Mouse (Mus musculus): ENCODE measurements around the gene Anapc2. TPM values are rescaled to one million over a fixed set of nuclear protein-coding genes. Genes with fewer than 3 reads are reported as not detected.

Gene Anapc2
- 100 TPM for total RNA-seq (2023)

DNA sequence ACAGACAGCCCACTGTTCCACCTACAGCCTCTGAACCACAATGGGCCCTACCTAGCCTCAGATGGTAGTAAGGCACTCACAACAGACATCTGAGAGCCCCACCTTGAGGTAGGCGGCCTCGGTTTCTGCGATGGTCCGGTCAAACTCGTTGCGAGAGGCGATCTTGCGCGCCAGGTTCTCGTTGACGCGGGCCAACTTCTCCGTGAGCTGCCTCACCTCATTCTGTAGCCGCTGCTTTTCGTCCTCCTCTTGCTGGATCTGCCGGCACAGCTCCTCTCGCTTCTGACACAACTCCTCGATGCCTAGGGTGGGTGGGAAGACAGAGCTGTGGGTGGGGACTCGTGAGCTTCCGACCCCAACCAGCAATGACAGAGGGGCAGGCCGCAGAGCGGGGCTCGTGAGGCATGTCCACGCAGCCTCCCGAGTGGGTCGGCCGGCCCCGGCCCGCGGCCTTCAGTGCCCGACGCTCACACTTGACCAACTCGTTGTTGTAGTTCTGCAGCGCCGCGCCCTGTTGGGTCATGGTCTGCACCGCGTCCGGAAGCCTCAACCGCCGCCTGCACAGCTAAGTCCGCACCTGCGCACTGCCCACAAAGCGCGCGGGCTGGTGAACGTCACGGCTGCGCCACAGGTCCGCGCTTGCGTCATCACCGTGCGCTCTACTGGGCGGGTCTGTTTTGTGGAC, at the start of gene Anapc2, which contains the start of gene Ssna1:
Gene Anapc2 (plus strand): TSS at position 652 of the 685 bp plus-strand sequence.
Gene Ssna1 (minus strand): TSS at position 612 of the 685 bp plus-strand sequence.

DNA sequence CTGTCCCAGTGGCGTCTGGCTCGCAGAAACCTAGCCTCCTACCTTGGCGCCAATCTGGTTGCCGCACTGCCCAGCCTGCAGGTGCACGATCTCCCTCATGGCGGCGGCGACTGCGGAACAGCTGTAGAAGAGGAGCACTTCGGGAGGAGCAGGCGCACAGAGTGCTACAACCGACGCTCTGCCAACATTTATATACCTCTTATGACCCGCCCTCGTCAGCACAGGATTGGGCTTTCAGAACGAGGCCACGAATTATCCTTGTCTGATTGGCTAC, 47.8 kb upstream of the Anapc2 start, which contains the start of gene Tubb4b:
Gene Tubb4b (minus strand): TSS at position 211 of the 274 bp plus-strand sequence.

GRCm38 (mm10) chr2:25234050-25234449, 38.2 kb upstream of the Anapc2 start, which contains the start of gene Slc34a3:
TSS of gene Slc34a3 (minus strand) at chr2:25234364.

GRCm38 (mm10) chr2:25236614-25237013, 35.7 kb upstream of the Anapc2 start, which contains the start of gene Rnf224:
TSS of gene Rnf224 (minus strand) at chr2:25236787.

DNA sequence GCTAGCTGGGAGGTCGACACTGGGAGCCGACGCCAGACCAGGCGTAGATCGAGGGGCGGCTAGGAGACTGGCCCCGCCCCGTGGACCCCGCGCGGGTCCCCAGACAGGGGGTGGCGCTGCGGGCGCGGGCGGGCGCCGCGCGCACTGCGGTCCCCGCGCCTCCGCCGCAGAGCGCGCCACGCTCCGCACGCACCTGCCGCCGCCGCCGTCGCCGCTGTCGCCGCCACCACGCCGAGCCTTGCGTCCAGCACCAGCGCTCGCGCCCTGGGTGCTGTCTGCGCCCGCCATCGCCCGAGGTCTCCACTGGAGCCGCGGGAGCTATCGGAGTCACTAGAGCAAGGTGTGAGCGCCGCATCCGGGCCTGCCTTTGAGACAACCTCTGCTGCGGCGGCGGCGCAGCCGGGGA, 30.2 kb upstream of the Anapc2 start, which contains the start of the genes Rnf208 and Cysrt1:
Gene Rnf208 (plus strand): TSS at position 155 of the 406 bp plus-strand sequence.
Gene Cysrt1 (minus strand): TSS at position 352 of the 406 bp plus-strand sequence.

DNA sequence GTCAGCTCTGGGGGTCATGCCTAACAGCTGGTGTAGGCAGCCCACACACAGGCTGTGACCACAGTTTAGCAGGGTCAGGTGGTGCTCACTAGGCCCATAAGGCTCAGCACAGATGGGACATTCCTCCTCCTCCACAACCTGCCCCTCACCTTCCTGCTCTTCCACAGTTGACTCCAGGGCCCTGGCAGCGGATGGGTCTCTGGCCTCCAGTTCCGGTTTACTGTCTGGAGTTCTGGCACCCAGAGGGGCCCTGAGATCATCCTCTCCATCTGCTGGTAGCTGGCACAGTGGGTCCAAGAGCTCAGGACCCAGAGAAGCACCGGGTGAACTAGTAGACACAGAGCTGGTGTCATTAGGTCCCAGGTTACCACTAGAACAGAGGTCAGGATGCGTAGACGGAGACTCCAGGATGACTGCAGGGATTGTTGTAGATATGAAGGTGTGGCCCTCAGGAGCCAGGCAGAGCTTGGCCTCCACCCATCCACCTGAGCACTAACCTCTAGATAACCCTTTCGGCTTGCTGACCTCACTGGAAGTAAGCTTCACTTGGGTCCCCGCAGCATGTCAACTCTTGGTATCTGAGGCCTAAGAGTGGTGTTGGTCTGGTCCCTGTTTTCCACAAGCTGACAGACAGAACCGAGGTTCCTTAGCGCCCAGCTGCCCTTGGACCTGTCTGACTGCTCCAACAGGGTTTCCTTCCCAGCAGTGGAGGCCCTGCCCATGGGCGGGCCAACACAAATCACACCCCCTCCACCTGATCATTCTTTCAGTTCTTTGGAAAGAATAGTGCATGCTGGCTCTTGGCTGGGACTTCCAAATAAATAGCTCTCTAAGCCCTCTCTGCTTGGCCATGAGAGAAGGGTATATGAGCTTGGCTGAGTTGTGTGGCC, 25.9 kb upstream of the Anapc2 start, which contains the start of gene AL732309.1:
Gene AL732309.1 (minus strand): TSS at position 681 of the 890 bp plus-strand sequence.

GRCm38 (mm10) chr2:25255284-25255779, 16.9 kb upstream of the Anapc2 start, which contains the start of gene Tmem203:
TSS of gene Tmem203 (plus strand) at chr2:25255439.

GRCm38 (mm10) chr2:25262291-25262767, 9.9 kb upstream of the Anapc2 start, which contains the start of gene Tprn:
TSS of gene Tprn (plus strand) at chr2:25262618.

DNA sequence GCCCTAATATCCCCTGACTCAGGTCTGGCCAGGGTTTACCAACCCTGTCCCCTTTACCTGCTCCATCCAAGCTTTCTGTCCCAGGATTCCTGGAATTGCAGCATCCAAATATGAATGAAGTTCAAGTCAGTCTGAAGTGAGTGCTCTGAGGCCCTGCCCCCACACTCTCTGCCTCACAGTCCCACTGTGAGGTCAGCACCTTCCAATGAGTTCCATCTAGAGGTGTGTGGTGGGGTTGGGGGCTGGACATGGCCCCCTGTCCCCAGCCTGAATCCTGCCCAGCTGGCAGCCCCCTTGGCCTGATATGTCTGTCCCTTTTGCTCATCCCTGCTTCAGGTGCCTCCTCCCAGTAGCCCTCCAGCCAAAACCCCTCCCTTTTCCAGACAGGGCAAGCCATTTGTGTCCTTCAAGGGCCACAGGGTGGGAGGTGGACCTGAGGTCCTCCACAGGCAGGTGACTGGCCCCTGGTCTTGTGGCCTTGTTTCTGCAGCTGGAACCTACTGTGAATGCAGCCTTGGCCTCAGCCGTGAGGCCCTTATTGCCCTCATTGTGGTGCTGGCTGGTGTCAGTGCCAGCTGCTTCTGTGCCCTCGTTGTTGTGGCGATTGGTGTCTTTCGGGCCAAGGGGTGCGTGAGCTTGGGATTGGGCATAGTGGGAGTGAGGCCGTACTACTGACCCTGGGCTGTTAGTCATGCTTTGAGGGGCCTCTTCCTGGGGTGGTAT, 15.8 kb downstream of the Anapc2 start, which contains the start of gene Tmem210:
Gene Tmem210 (plus strand): TSS at position 219 of the 723 bp plus-strand sequence.

GRCm38 (mm10) chr2:25289651-25290050, 17.4 kb downstream of the Anapc2 start, which contains the start of gene Lrrc26:
TSS of gene Lrrc26 (plus strand) at chr2:25289915.

DNA sequence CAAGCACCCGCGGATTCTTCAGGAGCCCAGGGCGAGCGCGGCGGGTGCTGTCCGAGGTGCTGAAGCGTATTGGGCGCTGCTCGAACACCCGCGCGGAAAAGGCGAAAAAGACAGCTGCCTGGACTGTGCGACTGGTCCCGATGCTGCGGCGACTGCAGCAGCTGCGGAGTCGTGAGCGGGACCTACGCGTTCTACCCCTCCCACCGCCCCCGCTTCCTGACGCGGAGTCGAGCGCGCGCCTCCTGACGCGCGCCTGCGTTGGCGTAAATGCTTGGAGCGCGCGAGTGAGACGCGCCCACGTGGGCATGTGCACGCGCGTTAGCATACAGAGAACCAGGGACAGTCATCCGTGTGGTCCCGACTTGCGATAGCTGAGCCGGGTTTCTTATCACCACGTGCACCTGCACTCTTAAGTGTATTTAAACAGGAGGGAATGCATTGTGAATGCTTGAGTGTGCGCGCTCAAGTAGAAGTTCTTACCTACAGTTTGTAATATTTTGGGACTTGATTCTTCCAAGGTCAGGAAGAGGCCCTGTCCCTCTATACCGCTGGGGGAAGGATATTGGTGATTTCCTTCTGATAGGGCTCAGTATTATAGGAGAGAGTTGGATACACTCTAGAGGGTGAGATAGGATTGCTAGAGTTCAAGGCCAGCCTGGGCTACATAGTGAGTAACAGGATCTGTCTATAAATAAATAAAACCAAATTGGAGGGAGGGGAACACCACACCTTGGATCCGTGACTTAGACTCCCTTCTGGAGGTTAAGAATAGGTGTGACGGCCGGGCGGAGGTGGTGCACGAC, 46.9 kb downstream of the Anapc2 start, which contains the start of gene Grin1:
Gene Grin1 (minus strand): TSS at position 217 of the 803 bp plus-strand sequence.

GRCm38 (mm10) chr2:25332286-25333160, 60.2 kb downstream of the Anapc2 start, which contains the start of gene Man1b1:
TSS of gene Man1b1 (plus strand) at chr2:25332338.

Other genes starting within 250 kb of the Anapc2 start
- gene Nsmf, start 218.1 kb upstream of the Anapc2 start, total RNA-seq (2023), result 29.2 TPM
- not detected for gene Entpd8, start 192.2 kb upstream of the Anapc2 start, total RNA-seq (2023)
- not detected for gene Noxa1, start 177.3 kb upstream of the Anapc2 start, total RNA-seq (2023)
- 7.0 TPM for gene Nrarp, start 91.7 kb upstream of the Anapc2 start, total RNA-seq (2023)
- gene Tor4a, start 75.6 kb upstream of the Anapc2 start, total RNA-seq (2023), result 14.4 TPM
- gene Nelfb, start 61.0 kb upstream of the Anapc2 start, total RNA-seq (2023), result 53.8 TPM
- gene Stpg3, start 57.8 kb upstream of the Anapc2 start, total RNA-seq (2023), result not detected
- not detected for gene Fam166a, start 53.7 kb upstream of the Anapc2 start, total RNA-seq (2023)
- 103 TPM for gene Tubb4b, start 47.8 kb upstream of the Anapc2 start, total RNA-seq (2023)
- gene Slc34a3, start 38.1 kb upstream of the Anapc2 start, total RNA-seq (2023), result not detected
- gene Rnf224, start 35.7 kb upstream of the Anapc2 start, total RNA-seq (2023), result not detected
- gene Rnf208, start 30.2 kb upstream of the Anapc2 start, total RNA-seq (2023), result 0.50 TPM
- not detected for gene Cysrt1, start 30.0 kb upstream of the Anapc2 start, total RNA-seq (2023)
- 12.5 TPM for gene AL732309.1, start 25.6 kb upstream of the Anapc2 start, total RNA-seq (2023)
- gene Tmem203, start 17.0 kb upstream of the Anapc2 start, total RNA-seq (2023), result 19.2 TPM
- gene Tprn, start 9.9 kb upstream of the Anapc2 start, total RNA-seq (2023), result 19.1 TPM
- gene Ssna1, start within 50 bp of the Anapc2 start, total RNA-seq (2023), result 29.1 TPM
- gene Tmem210, start 15.7 kb downstream of the Anapc2 start, total RNA-seq (2023), result not detected
- not detected for gene Lrrc26, start 17.4 kb downstream of the Anapc2 start, total RNA-seq (2023)
- gene Grin1, start 46.7 kb downstream of the Anapc2 start, total RNA-seq (2023), result not detected
- 44.3 TPM for gene Man1b1, start 59.9 kb downstream of the Anapc2 start, total RNA-seq (2023)
- gene Dpp7, start 83.9 kb downstream of the Anapc2 start, total RNA-seq (2023), result 16.8 TPM
- gene Uap1l1, start 93.2 kb downstream of the Anapc2 start, total RNA-seq (2023), result 5.7 TPM
- gene Sapcd2, start 99.8 kb downstream of the Anapc2 start, total RNA-seq (2023), result 1.1 TPM
- gene Entpd2, start 123.4 kb downstream of the Anapc2 start, total RNA-seq (2023), result not detected
- 2.2 TPM for gene Npdc1, start 126.9 kb downstream of the Anapc2 start, total RNA-seq (2023)
- 0.67 TPM for gene Fut7, start 150.8 kb downstream of the Anapc2 start, total RNA-seq (2023)
- 67.3 TPM for gene Abca2, start 156.2 kb downstream of the Anapc2 start, total RNA-seq (2023)
- gene Clic3, start 184.4 kb downstream of the Anapc2 start, total RNA-seq (2023), result not detected
- 74.0 TPM for gene Paxx, start 188.6 kb downstream of the Anapc2 start, total RNA-seq (2023)
- gene Ptgds, start 197.6 kb downstream of the Anapc2 start, total RNA-seq (2023), result not detected
- not detected for gene Lcn12, start 221.4 kb downstream of the Anapc2 start, total RNA-seq (2023)
- 61.4 TPM for gene Fbxw5, start 228.3 kb downstream of the Anapc2 start, total RNA-seq (2023)
- gene C8g, start 229.2 kb downstream of the Anapc2 start, total RNA-seq (2023), result 0.50 TPM